Mouse (Mus musculus): ENCODE data around the gene Snx10. TPM values are rescaled to one million over a fixed set of nuclear protein-coding genes. Genes with fewer than 3 reads are reported as not detected.

Gene Snx10
- total RNA-seq, 2 experiments from 2014 or later: 98.0 to 103 TPM

DNA sequence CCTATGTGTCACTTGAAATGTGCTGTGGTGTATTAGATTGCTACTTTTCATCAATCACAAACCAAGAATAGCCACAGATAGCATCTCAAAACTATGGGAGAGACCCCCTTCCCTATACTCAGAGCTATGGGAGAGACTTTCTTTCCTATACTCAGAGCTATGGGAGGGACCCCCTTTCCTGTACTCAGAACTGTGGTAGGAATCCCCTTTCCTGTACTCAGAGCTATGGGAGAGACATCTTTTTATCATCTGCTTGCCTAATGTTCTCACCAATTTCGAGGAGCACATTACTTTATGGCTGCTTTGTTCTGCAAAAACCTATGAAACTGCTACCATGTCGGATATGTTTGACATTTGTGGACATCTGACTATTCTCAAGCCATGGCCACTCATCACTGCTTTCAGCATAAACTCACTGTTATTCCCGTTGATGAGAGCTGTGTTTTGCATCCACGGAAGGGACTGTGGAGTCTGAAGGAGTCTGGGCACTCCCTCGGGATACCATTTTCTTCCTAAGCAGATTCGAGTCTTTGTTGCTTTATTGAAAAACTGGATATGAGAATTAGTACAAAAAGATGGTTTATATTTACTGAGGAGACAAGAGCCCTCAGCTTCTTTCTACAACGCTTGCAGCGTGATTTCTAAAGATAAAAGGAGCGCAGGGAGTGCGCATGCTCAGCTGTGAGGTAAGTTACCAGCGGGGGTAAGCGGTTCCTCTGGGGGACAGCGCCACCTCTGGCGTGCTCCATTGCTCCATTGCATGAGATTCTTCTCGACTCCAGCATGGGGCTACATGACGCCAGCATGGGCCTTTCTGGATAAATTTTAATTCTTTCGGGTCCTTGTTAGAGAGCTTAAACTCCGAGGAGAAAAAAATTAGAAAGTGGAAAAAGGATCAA, 14.7 kb upstream of the Snx10 start:
- peak; percentile 64 to 79 for DNase-seq (ENCODE audit: low spot score in 2 of 2)
- H3K27ac ChIP-seq: peak overlapping the region; percentile 80
- peak; percentile 83 for TF ChIP-seq CTCF (conservative IDR thresholded peaks at IDR 0.05)
- peak overlapping the region; percentile 56 for H3K4me3 ChIP-seq

DNA sequence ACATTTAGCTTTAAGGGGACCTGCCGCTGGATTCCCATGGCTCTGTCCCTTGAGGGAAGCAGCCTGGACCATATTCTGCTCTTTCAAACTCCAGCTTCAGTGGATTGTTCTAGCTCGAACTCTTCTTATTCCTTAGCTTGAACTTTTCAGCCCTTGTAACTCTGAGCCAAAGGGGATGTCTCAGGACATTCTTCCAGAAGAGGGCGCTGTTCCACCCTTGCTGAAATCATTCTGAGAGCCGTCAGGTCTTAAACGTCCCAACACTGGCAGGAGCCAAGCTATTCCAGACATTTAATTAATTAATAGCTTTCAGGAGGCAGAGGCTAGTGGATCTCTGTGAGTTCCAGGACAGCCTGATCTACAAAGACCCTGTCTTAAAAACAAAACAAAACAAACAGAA, 13.6 kb upstream of the Snx10 start:
- DNase-seq (ENCODE audit: low spot score in 2 of 2): peak in 1 of 2 experiments; percentile 42
- H3K4me3 ChIP-seq: no peak overlapping the region
- TF ChIP-seq CTCF (conservative IDR thresholded peaks at IDR 0.05): peak; percentile 75
- H3K27ac ChIP-seq: no peak overlapping the region

DNA sequence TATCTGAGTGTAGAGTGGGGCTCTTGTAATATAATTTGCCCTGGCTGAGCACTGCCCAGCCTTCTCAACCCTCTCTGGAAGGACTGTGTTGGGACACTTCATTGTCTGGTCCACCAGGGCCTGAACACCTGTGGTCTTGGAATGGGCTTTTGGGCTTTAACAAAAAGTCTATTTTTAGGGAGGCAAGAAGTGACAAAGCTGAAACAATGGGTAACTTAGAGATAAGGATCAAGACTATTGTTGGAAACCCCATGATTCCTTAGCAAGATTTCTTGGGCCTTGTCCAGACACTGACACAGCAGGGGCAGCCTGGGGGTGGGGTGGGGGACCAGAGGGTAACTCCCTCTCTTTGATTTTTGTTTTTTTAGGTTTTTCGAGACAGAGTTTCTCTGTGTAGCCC, 12.8 kb upstream of the Snx10 start:
- Histone ChIP-seq H3K4me3 (no peak overlapping the region), H3K27ac (no peak overlapping the region)
- TF ChIP-seq CTCF (conservative IDR thresholded peaks at IDR 0.05): 0 out of 2 replicates have a peak, but pooled peaks have one; percentile 8
- DNase-seq (ENCODE audit: low spot score in 2 of 2): no peak

- TF ChIP-seq CTCF (conservative IDR thresholded peaks at IDR 0.05): no peak
- H3K4me3 ChIP-seq: no peak overlapping the region
Measured at GRCm38 (mm10) chr6:51513745-51514144, 10.0 kb upstream of the Snx10 start.

GRCm38 (mm10) chr6:51514860-51515259, 8.8 kb upstream of the Snx10 start:
- no peak overlapping the region for H3K27ac ChIP-seq
- no peak for TF ChIP-seq CTCF (conservative IDR thresholded peaks at IDR 0.05)
- no peak overlapping the region for H3K4me3 ChIP-seq
- no peak for DNase-seq (ENCODE audit: low spot score in 2 of 2)

More at GRCm38 (mm10) chr6:51513745-51514144, 10.0 kb upstream of the Snx10 start:
- H3K27ac ChIP-seq: no peak overlapping the region
- DNase-seq (ENCODE audit: low spot score in 2 of 2): no peak

- Histone ChIP-seq H3K27ac (peak overlapping the region; percentile 94), H3K4me3 (peak overlapping the region; percentile 88)
- TF ChIP-seq CTCF (conservative IDR thresholded peaks at IDR 0.05): no peak
- DNase-seq (ENCODE audit: low spot score in 2 of 2): no peak
Measured at GRCm38 (mm10) chr6:51523310-51523709, 391 bp upstream of the Snx10 start.

DNA sequence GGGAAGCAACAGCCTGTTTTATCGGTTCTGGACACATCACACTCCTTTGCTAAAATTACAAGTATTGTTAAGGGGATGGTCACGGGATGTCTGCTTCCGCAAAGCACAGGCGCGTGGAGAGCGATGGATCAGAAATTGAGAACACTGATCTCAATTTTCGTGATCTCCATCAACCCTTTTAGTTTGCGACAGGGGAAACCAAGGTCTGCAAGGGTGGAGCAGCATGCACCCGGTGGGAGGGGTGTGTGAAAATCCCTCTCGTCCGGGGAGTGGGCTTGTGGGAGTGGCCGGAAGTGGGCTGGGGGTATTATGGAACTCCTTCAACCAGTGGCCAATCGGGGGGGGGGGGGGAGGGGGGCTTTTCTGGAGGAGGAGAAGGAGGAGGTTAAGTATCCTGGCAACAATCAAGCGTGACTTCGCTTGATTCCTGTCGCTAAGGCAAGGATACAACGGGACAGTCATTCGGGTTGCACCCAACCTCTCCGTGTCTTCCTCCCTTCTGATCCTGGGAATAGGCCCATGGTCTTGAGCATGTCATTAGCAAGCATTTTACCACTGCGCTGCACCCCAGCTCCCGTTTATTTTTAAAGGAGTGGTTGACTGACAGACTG, 725 bp downstream of the Snx10 start:
- H3K4me3 ChIP-seq: peak overlapping the region; percentile 88
- DNase-seq (ENCODE audit: low spot score in 2 of 2): peak; percentile 29 to 32
- peak overlapping the region; percentile 94 for H3K27ac ChIP-seq
- TF ChIP-seq CTCF (conservative IDR thresholded peaks at IDR 0.05): no peak

DNA sequence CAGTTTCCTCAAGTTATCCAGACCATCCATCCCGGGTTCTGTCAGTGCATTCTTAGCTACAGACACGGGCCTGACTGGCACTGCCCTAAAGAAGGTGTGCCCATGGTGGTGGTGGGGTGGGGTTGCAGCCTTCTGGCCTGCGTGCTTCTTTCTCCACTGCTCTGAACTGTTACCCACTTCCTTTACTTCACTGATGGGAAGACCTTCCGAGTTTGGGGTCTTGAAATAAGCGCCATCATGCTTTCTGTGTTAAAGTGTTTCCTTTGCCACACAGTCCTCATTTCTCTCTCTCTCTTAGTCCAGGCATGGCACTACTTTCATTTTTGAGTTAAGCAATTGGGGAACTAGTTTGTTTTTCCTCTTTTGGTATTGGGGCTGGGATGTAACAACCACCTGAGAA, 1.3 kb downstream of the Snx10 start:
- Histone ChIP-seq H3K27ac (peak overlapping the region; percentile 94), H3K4me3 (peak overlapping the region; percentile 88)
- no peak for TF ChIP-seq CTCF (conservative IDR thresholded peaks at IDR 0.05)
- no peak for DNase-seq (ENCODE audit: low spot score in 2 of 2)

- Histone ChIP-seq H3K27ac (no peak overlapping the region), H3K4me3 (no peak overlapping the region)
- no peak for DNase-seq (ENCODE audit: low spot score in 2 of 2)
- TF ChIP-seq CTCF (conservative IDR thresholded peaks at IDR 0.05): no peak
Measured at GRCm38 (mm10) chr6:51529457-51529856, 5.8 kb downstream of the Snx10 start.

- Histone ChIP-seq H3K27ac (no peak overlapping the region), H3K4me3 (no peak overlapping the region)
- no peak for DNase-seq (ENCODE audit: low spot score in 2 of 2)
- no peak for TF ChIP-seq CTCF (conservative IDR thresholded peaks at IDR 0.05)
Measured at GRCm38 (mm10) chr6:51533467-51534200, 9.9 kb downstream of the Snx10 start.

DNA sequence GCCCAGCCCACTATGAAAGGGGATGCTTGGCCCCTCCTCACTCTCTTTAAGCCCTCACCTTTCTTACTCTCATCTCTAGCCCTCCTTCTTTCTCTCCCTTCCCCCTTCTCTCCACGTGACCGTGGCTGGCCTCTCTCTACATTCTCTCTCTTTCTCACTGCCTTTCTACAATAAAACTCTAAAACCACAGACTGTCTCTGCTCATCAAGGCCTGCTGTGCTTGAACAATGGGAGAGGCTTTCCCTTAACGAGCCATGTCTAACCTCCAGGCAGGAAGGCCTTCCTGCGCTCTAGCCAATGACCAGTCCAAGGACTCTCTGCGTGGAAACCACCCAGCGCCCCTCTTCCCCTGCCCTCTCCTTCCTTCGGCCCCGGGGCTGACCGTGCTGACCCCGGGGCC, 11.9 kb downstream of the Snx10 start:
- Histone ChIP-seq H3K27ac (no peak overlapping the region), H3K4me3 (no peak overlapping the region)
- no peak for TF ChIP-seq CTCF (conservative IDR thresholded peaks at IDR 0.05)
- DNase-seq (ENCODE audit: low spot score in 2 of 2): no peak

DNA sequence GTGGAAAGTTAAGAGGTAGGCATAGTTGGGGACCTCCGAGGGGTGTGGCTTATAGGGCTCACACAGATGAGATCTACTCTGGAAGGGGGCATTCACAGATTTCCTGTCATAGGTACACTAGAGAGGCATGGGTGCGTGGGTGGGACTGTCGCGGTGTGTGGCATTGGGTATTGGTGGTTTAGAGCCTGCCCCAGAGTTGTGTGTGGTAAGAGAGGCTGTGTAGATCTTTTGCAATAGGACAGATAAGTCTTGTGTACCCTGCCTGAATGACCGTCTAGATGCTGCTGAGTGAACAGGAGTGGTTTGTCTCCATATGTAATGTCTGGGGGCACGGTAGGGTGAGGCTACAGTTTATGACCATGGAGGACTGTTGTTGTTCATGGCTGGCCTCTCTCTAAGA, 16.8 kb downstream of the Snx10 start:
- no peak for TF ChIP-seq CTCF (conservative IDR thresholded peaks at IDR 0.05)
- Histone ChIP-seq H3K27ac (no peak overlapping the region), H3K4me3 (no peak overlapping the region)
- no peak for DNase-seq (ENCODE audit: low spot score in 2 of 2)

DNA sequence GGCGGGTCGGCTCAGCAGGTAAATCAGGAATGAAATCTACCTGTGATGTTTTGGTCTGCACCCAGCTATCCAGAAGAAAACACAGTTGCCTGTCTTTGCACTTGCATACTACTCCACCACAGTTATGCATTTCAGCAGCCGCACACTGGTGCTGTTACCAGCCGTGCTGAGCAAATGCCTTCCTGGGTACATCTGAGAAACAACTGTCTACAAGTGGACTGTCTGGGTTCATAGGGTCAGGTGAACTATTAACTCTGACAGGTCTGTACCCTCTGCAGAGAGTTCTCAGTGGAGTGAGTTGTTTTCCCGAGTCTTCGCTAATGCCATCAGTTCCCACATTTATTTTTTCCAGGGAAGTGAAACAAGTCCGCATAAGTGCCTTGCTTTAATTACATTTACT, 17.7 kb downstream of the Snx10 start:
- no peak for TF ChIP-seq CTCF (conservative IDR thresholded peaks at IDR 0.05)

More for the DNA sequence above, 17.7 kb downstream of the Snx10 start:
- H3K4me3 ChIP-seq: no peak overlapping the region
- no peak overlapping the region for H3K27ac ChIP-seq
- no peak for DNase-seq (ENCODE audit: low spot score in 2 of 2)

Data from layer of hippocampus, adult 2 months (tissue).